Mouse (Mus musculus) ovary, adult 18-20 months (tissue): ENCODE data around the gene Tpk1.
"Not testable (repeated sequence)": the region's sequence is repeated elsewhere in the genome, so short reads cannot be mapped to it uniquely, and the experiment has no call there.

ENCODE experiments used
- DNase-seq: peaks from one replicate; pipeline ENCODE4 v3.0.0; 2022; ENCODE audit warnings: low spot score, mixed read lengths

Tpk1 gene

DNA sequence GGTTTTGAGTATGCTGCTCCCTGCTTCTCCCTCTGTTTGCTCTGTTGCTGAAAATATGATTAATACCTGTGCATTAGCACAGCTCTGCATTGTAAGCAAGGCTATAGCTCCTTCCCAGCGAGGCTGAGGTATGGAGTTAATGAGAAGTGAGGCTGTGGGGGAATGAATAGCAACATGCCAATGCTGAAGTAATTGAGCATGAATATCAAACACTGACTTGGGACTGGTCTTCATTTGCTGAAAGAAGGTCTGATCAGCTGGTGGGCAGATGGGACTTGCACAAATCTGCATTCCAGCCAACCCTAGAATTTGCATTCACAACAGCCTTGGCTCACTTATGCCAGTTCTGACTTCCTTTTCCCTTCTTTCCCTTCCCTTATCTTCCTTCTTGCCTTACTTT is 144.0 kb downstream of the Tpk1 start:
- no peak for DNase-seq

GRCm38 (mm10) chr6:43520218-43520617 is 145.9 kb downstream of the Tpk1 start:
- DNase-seq, result no peak

GRCm38 (mm10) chr6:43518378-43518777 is 147.7 kb downstream of the Tpk1 start:
- DNase-seq, result no peak

DNA sequence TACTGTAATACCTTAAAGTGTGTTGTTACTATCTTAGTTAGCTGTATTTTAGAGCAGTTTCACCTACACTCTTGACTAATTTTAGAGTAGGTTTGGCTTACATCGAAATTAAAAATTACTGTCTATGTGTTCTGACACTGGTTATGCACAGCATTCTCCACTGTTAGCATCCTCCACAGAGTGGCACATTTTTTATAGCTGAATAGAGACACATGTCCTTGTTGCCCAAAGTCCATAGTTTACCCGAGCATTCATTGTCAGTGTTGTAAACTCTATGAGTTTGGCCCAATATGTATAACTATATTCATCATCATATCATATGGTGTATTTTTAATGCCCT is 148.8 kb downstream of the Tpk1 start:
- DNase-seq, result no peak

DNA sequence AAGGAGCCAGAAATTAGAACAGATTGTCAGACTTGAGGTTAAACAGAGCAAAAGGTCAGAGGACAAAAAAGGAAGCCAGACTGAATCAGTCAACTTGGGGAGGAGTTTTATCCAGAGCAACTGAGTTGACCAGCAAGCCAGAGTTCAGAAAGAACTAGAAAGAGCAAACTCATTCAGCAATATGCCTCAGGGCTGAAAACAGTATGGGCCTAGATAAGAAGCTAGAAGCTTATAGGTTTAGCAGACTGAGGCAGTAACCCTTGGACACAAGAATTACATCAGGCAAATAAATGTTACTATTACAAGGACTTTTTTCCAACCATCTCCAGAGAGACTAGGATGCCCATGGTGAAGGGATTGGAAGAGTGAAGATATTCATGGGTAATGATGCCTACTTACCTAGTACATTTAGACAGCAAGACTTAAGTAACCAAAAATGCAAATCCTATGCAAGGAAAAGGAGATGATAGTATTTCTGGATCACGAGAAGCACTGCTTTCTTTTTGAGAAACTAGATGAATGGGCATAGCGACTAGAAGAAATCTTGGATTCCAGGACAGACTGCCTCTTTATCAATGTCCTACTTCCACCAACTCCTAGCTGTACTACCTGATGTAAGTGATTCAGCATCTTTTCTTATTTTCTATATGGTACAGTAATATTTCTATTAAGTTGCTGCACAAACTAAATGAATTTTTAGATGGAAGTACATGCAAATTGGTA is 149.3 kb downstream of the Tpk1 start:
- no peak for DNase-seq

DNA sequence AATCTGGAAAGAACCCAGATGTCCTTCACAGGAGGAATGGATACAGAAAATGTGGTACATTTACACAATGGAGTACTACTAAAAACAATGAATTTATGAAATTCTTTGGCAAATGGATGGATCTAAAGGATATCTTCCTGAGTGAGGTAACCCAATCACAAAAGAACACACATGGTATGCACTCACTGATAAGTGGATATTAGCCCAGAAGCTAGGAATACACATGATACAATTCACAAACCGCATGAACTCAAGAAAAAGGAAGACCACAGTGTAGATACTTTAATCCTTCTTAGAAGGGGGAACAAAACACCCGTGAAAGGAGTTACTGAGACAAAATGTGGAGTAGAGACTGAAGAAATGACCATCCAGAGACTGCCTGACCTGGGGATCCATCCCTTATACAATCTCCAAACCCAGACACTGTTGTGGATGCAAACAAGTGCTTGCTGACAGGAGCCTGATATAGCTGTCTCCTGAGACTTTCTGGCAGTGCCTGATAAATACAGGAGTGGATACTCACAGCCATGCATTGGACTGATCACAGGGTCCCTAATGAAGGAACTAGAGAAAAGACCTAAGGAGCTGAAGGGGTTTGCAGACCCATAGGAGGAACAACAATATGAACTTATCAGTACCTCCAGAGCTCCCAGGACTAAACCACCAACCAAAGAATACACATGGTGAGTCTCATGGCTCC is 159.2 kb downstream of the Tpk1 start:
- not testable (repeated sequence) for DNase-seq

DNA sequence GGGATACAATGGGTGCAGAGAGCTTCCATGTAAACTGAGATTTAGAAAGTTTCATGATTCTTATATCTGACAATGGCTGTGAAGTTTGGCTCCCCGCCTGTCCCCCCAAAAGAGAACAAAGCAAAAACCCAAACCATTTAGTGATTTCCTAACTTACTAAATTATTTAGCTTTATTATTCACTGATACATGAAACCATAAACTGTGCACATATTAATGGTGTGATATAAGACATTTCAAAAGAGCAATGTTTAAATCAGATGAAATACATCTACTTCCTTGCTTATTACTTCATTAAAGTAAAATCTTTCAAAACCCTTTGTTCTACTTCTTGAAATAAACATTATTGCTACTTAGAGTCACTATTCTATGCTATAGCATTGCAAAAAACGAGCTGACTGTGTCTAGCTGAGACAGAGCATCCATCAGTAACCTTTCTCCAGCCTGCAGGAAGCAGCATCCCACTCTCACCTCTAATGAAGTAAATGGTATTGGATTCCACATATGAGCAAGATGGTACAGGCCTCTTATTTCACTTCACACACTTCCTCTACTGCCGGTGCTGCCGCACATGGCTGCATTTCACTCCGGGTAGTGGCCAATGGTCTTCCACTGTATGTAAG is 161.4 kb downstream of the Tpk1 start:
- DNase-seq, result no peak

DNA sequence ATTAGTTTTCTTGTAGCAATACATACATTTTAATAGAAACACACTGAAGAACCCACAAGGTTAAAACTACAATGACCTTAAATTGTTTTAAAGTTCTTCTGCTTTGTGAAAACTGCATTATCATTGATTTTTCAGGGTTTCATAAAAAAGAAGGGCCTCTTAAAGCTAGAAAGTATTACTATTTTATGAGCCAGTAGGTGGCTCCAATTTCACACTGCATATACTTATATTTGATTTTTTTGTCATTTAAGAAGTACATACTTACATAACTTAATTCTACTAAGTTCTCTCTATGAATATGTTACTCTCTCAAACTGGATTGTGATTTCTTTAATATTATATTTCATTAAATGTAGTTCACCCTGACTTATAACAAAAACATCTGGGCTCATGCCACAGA is 173.7 kb downstream of the Tpk1 start:
- no peak for DNase-seq

DNA sequence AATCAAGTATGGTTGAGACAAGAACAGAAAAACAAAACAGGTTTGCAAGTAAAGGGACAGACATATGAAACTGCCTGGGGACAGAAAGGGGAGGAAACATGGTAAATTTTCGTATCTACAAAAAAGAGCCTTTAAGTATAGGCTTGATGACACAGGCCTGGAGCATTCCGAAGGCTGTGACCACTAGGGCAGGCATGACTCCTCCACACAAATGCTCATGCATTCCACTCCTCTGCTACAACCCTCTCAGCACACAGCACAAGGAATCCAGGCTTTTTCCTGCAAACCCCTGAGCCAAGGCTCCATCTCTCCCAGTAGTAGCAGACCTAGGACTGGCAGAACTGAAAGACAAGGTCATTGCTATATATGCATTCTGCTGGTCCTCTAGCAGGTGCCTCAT is 179.4 kb downstream of the Tpk1 start:
- no peak for DNase-seq

GRCm38 (mm10) chr6:43480687-43481086 is 185.4 kb downstream of the Tpk1 start:
- DNase-seq, result no peak

DNA sequence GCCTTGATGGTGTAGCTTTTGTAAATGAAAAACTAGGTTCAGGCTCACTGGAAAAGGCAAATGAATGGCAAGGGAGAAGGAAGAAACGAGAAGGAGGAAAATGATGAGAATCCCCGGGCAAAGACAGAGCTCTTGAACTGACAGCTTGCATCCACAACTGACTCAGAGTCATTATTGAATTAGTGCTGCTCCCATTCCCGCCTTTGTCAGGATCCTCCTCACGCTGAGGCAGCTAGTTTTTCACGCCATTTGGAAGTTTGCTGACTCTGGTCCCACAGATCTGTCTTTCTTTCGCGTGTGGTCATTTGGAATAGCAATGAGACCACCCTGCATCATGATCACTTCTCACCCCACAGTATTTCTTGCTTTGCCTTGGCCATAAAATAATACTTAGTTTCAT is 187.3 kb downstream of the Tpk1 start:
- no peak for DNase-seq

DNA sequence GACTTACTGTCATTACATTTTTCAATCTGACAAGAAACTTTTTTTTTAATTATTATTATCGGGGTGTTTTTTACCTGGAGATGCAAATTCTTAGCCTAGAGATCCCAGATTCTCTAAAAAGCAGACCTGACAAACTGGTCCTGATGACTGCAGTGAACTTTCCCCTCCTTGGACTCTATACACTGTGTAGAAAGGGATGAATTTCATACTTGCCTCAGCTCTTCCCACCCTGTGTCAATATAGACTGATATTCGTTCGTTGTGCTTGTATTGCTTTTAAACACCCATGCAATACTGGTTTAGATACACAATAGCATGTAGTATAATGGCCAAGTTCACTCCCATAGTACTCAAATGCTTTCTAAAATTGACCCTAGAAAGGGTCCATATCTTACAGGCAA is 189.7 kb downstream of the Tpk1 start:
- no peak for DNase-seq

DNA sequence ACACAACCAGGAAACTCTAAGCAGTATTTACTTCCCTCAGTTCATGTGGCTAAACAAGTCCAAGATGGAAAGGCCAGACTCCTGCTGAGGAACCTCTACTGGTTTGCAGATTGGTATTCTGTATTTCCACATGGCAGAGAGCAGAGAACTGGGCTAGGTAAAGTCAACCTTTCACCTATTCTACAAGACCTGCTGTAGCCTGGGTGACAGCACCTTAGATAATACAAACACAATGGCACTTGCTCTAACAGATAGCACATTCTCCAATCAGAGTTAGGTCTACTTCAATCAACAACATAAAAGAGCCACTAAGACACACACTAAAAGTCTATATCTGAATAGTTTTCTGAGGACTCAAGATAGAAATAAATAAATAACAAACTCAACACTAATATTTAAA is 190.2 kb downstream of the Tpk1 start:
- no peak for DNase-seq

DNA sequence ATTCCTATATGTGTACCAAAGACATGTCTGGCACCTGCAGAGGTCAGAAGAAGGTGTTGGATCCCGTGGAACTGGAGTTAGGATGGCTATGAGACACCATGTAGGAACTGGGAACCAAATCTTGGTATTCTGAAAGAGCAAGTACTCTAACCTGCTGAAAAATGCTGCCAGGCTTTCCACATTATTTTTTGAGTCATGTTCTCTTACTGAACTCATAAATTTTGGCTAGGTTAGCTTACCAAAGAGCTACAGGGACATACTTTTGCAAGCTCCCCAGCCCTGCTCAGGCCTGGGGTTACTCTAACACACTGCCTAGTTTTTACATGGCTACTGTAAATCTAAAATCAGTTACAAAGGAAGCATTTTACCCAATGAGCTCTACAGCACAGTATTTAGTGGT is 194.5 kb downstream of the Tpk1 start:
- no peak for DNase-seq

DNA sequence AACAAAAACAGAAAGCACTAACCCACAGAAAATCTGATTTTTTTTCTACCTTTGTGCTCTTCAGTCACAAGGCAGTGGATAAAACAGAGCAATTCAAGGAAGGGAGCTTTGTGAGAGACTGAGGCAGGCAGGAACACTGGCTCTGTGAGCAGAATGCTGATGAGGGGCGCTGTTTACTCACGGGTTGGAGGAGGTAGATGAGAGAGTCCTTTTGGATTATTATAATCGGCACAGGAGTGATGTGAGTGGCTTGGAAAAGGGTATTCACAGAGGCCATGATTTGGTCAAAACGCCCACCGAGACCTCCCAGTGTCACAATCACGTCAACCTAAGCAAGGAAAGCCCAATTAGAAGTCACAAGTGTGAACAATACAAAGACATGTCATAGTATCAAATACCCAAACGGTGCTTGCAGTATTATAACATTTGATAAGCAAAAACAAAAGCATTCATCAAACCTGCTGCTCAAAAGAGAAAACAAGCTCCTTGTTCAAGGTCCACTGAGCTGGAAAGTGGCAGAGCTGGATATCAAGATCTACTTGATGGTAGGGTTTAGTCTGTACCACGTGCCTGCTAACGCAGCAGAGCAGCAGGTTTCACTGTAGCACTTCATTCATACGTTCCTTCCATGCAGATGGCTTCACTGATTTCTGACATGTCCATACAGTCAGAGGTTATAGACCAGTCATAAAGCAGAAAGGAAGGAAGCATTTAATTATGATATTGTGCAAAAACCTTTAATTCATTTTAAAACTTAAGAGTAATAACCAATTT is 197.1 kb downstream of the Tpk1 start:
- no peak for DNase-seq

- no peak for DNase-seq
Measured at GRCm38 (mm10) chr6:43462849-43463369, 203.2 kb downstream of the Tpk1 start.

- DNase-seq, result no peak
Measured at GRCm38 (mm10) chr6:43462189-43462848, 203.8 kb downstream of the Tpk1 start.

- DNase-seq, result no peak
Measured at GRCm38 (mm10) chr6:43459082-43459481, 207.0 kb downstream of the Tpk1 start.

DNA sequence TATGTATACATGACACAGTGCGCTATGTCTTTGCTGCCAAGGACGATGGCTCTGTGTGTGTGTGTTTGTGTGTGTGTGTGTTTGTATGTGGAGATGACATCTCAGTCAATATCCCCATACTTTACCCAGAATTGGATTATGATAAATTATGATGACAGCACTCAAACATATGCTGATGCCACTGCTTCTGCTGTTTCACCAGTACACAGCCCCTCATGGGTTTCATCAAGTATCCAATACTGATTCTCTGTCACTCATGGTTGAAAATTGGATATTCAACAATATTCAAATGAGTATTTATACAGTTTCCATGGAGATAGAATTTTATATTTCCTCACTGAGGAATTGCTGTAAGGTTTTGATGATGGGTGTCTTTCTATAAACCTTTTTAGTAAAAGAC is 208.1 kb downstream of the Tpk1 start:
- no peak for DNase-seq

DNA sequence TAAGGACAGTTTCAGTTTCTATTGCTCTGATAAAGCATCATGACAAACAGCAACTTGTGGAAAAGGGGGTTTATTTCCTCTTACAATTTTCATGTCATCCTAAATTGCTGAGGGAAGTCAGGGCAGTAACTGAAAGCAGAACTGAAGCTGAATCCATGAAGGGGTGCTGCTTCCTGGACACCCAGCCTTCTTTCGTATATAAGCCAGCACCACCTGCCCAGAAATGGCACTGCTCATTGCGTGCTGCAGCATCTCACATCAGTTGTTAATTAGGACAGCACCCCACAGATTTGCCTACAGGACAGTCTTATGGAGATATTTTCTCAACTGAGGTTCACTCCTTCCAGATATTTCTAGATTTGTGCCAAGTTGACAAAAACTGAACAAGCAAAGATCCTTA is 216.6 kb downstream of the Tpk1 start:
- no peak for DNase-seq

DNA sequence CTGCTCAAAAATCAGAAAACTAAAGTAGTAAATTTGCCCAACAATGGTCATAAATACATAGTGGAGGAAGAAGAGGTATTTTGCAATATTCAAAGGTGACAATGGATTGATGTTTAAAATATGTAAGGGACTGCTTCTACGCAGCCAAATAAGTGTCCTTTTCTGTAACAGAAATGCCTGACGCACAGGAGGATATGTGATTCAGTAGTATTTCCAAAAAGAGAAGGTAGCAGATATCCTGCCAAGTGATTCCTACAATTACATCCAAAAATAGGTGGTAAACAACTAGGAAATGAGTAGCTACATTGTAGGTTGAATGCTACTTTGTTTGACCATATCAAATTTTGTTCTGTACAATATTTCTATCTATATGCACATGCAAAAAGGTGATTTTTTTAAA is 220.2 kb downstream of the Tpk1 start:
- no peak for DNase-seq

GRCm38 (mm10) chr6:43442191-43442590 is 223.9 kb downstream of the Tpk1 start:
- no peak for DNase-seq
